Mouse (Mus musculus): ENCODE results near the gene Arl16.

DNA sequence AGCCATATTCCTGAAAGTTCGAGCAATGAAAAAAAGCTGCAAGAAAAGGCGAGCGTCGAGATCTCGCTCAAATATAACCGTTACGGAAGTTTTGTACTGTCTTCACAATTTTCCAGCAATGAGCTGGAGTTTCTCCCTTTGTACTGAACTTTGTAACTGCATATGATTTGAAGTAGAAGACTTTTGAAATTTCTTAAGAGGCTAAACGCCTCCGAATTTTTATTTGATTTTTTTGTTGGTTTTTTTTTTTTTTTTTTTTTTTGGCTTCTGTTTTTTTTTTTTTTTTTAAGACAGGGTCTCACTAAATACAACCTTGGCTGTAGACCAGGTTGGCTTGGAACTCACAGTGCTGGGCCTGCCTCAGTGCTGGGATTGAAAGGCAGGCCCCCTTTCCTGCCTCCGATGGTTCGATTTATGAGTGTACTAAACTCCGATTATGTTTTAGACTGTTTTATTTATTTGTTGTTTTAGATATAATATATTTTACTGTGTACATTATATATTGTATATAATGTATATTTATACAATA is 29.5 kb downstream of the Arl16 start:
- no peak for TF ChIP-seq CTCF (IDR thresholded peaks at IDR 0.05; ENCODE audit: borderline replicate concordance, insufficient read depth, low read length)
- TF ChIP-seq POLR2A (IDR thresholded peaks at IDR 0.05; ENCODE audit: low read depth, low read length), result no peak

Data from embryonic fibroblast, embryonic 13.5 days (primary cell).